Mouse (Mus musculus): ENCODE data around the gene Ubxn2a. TPM values are rescaled to one million over a fixed set of nuclear protein-coding genes. Genes with fewer than 3 reads are reported as not detected.
A peak's percentile ranks its signal among the peaks of the same experiment; 100 is the strongest.

Ubxn2a gene
- polyA plus RNA-seq, 1 experiment from 2014 or later: 42.9 TPM

DNA sequence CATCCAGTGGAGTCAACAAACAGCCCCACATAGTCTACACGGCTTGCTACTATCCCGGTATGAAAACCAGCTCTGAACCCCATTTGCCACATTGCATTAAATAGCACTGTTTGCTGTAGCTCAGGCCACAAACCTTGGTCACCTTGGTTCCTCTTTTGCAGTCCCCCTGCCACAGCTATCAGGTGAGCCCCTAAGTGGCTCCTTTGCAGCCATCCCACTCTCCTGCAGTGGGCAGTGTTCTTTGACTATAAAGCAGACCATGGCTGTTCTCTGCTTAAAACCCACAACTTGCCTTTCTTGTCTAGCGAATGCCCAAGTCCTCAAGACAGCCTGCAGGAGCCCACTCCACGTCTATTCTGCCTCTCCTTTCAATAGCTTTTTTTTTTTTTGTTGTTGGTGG is 35.2 kb downstream of the Ubxn2a start:
- H3K4me1 ChIP-seq (replicated peaks; ENCODE audit: control insufficient read depth, insufficient read depth, low read length): no peaks in the 10 kb centered on the region
- WGBS: 65% methylated on average over 4 of the region's 4 CpGs
- no peaks in the 10 kb centered on the region for H3K9me3 ChIP-seq (ENCODE audit: control insufficient read depth, low read length)
- H3K27me3 ChIP-seq (ENCODE audit: control insufficient read depth, insufficient read depth, low read length): no peaks in the 10 kb centered on the region
- H3K27ac ChIP-seq: no peak overlapping the region
- no peaks in the 10 kb centered on the region for H3K36me3 ChIP-seq (replicated peaks; ENCODE audit: control insufficient read depth, insufficient read depth)
- H3K9ac ChIP-seq: no peak overlapping the region
- no peak for ATAC-seq (ENCODE audit: low FRiP score)
- no peak overlapping the region for H3K4me3 ChIP-seq (replicated peaks; ENCODE audit: low read length)
- no peak for DNase-seq (ENCODE audit: low spot score)
- no peak overlapping the region for H3K4me2 ChIP-seq (replicated peaks)

DNA sequence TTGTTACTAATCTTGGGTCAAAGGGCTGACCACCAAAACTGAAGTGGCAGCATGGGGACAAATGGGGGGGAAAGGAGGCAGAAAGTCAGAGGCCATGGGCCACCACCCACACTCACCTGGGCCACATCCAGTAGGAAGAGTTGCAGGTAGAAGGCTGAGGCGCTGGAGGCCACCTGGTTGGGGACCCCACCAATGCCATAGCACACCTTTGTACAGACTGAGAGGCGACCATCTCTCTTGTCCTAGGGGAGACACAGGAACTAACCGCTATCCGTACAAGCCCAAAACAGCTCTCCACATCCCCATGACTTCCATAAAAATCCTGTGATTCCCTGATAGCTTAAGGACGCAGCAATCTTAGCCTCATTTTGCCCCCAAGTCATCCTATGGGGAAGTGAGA is 36.2 kb downstream of the Ubxn2a start:
- Histone ChIP-seq H3K4me3 (replicated peaks; ENCODE audit: low read length) (no peak overlapping the region), H3K4me2 (replicated peaks) (no peak overlapping the region), H3K9ac (no peak overlapping the region), H3K9me3 (ENCODE audit: control insufficient read depth, low read length) (no peaks in the 10 kb centered on the region), H3K4me1 (replicated peaks; ENCODE audit: control insufficient read depth, insufficient read depth, low read length) (no peaks in the 10 kb centered on the region), H3K27ac (no peak overlapping the region), H3K36me3 (replicated peaks; ENCODE audit: control insufficient read depth, insufficient read depth) (no peaks in the 10 kb centered on the region), H3K27me3 (ENCODE audit: control insufficient read depth, insufficient read depth, low read length) (no peaks in the 10 kb centered on the region)
- ATAC-seq (ENCODE audit: low FRiP score): no peak
- WGBS: 98% methylated on average over 5 of the region's 5 CpGs
- DNase-seq (ENCODE audit: low spot score): no peak

DNA sequence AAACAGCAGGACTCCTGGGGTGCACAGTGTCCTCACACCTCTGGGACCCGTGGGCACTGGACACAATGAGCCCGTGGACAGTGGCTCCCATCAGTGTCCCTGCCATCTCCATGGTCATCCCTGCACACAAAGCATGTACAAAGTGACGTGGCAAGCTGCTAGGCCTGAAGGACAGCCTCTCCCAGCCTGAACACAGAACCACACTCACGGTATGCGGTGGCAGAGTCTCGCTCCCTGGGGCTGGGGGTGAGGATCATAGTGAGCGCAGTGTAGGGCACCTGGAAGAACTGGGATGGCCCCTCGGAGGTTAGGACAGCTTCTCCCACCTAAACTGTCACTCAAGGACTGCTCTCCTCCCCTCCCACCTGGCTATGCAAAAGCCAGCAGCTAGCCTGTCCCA is 38.6 kb downstream of the Ubxn2a start:
- DNase-seq (ENCODE audit: low spot score): no peak
- Histone ChIP-seq H3K4me3 (replicated peaks; ENCODE audit: low read length) (no peak overlapping the region), H3K4me2 (replicated peaks) (no peak overlapping the region), H3K4me1 (replicated peaks; ENCODE audit: control insufficient read depth, insufficient read depth, low read length) (0 out of 2 replicates have a peak, but pooled peaks cover 6% of the 10 kb centered on the region), H3K27ac (no peak overlapping the region), H3K27me3 (ENCODE audit: control insufficient read depth, insufficient read depth, low read length) (no peaks in the 10 kb centered on the region), H3K9me3 (ENCODE audit: control insufficient read depth, low read length) (no peaks in the 10 kb centered on the region), H3K9ac (no peak overlapping the region), H3K36me3 (replicated peaks; ENCODE audit: control insufficient read depth, insufficient read depth) (no peaks in the 10 kb centered on the region)
- 80% methylated on average over 8 of the region's 8 CpGs for WGBS
- ATAC-seq (ENCODE audit: low FRiP score): no peak

DNA sequence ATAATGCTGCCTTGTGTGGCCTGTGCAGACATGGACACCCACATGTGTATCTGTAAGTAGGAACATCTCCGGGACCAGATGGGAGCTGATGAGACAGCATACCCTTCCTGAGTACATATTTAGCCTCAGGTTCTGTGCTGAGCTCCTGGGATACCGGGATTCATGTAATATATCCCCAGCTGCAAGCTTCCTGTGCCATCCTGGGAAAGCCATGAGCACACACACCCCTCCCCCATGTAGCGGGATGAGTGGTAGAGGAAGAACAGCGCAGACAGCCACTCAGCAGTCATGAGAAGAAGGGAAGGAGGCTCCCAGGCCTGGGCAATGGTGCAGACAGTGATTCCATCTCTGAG is 43.2 kb downstream of the Ubxn2a start:
- Histone ChIP-seq H3K9ac (no peak overlapping the region), H3K27ac (no peak overlapping the region), H3K4me3 (replicated peaks; ENCODE audit: low read length) (no peak overlapping the region), H3K9me3 (ENCODE audit: control insufficient read depth, low read length) (no peaks in the 10 kb centered on the region), H3K27me3 (ENCODE audit: control insufficient read depth, insufficient read depth, low read length) (no peaks in the 10 kb centered on the region), H3K4me1 (replicated peaks; ENCODE audit: control insufficient read depth, insufficient read depth, low read length) (0 out of 2 replicates have a peak, but pooled peaks cover 6% of the 10 kb centered on the region), H3K36me3 (replicated peaks; ENCODE audit: control insufficient read depth, insufficient read depth) (no peaks in the 10 kb centered on the region), H3K4me2 (replicated peaks) (no peak overlapping the region)
- no peak for DNase-seq (ENCODE audit: low spot score)
- WGBS: 71% methylated on average over 4 of the region's 4 CpGs
- 0 out of 2 replicates have a peak, but pooled peaks have one; percentile 24 for ATAC-seq (ENCODE audit: low FRiP score)

DNA sequence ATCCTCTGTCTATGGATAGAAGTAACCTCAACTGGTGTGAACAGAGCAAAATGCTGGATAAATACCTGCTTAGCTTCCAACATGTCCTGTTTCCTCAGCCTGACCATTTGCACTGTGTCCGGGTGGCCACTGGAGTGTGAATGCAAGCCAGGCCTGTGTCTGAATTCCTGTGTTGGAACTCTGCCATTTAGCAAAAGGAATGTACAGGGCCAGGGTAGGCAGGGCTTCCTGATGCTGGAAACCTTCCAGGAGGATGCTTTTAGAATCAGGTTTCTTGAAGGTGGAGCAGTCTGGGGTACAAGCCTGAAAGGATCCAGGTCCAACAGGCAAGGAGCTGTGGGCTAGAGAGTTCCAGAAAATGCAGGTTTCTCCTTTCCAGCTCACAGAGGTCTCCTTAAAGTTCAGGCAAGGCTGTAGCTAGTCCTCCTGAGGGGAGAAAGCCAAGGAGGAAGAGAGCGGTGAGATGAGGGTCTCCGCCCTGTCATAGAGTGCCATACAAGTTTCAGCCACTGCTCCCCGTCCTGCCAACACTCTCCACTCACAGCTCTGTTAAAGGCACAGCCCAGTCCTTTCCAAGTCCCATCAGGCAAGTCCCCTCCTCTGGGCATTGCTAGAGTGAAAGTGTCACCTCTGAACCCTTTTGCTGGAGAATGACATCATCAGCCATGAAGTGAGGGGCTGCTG is 43.7 kb downstream of the Ubxn2a start:
- 77% methylated on average over 4 of the region's 4 CpGs for WGBS
- H3K27ac ChIP-seq: no peak overlapping the region

DNA sequence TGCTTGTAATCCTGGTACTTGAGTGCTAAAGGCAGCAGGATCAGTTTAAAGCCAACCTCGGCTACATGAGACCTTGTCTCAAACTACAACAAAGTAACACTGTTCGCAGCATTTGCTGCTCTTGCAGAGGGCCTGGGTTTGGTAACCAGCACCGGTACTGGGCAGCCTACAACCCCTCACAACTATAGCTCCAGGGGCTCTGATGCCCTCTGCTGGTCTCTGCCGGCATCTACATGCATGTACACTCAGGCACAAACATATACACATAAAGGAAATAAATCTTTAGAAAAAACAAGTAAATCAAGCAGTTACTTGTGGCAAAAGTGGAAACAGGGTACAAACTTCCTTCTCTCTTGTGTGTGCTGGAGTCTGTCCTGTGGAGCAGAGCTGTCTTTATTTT is 44.8 kb downstream of the Ubxn2a start:
- no peaks in the 10 kb centered on the region for H3K27me3 ChIP-seq (ENCODE audit: control insufficient read depth, insufficient read depth, low read length)
- H3K9ac ChIP-seq: no peak overlapping the region
- no peak for DNase-seq (ENCODE audit: low spot score)
- 90% methylated on average over 4 of the region's 4 CpGs for WGBS
- no peak overlapping the region for H3K27ac ChIP-seq
- no peaks in the 10 kb centered on the region for H3K36me3 ChIP-seq (replicated peaks; ENCODE audit: control insufficient read depth, insufficient read depth)
- no peak overlapping the region for H3K4me3 ChIP-seq (replicated peaks; ENCODE audit: low read length)
- H3K4me1 ChIP-seq (replicated peaks; ENCODE audit: control insufficient read depth, insufficient read depth, low read length): 0 out of 2 replicates have a peak, but pooled peaks cover 6% of the 10 kb centered on the region
- ATAC-seq (ENCODE audit: low FRiP score): no peak
- H3K4me2 ChIP-seq (replicated peaks): no peak overlapping the region
- no peaks in the 10 kb centered on the region for H3K9me3 ChIP-seq (ENCODE audit: control insufficient read depth, low read length)

More for the DNA sequence above, 43.7 kb downstream of the Ubxn2a start:
- Histone ChIP-seq H3K36me3 (replicated peaks; ENCODE audit: control insufficient read depth, insufficient read depth) (no peaks in the 10 kb centered on the region), H3K4me3 (replicated peaks; ENCODE audit: low read length) (no peak overlapping the region), H3K9me3 (ENCODE audit: control insufficient read depth, low read length) (no peaks in the 10 kb centered on the region), H3K4me2 (replicated peaks) (no peak overlapping the region), H3K4me1 (replicated peaks; ENCODE audit: control insufficient read depth, insufficient read depth, low read length) (0 out of 2 replicates have a peak, but pooled peaks cover 6% of the 10 kb centered on the region), H3K27me3 (ENCODE audit: control insufficient read depth, insufficient read depth, low read length) (no peaks in the 10 kb centered on the region), H3K9ac (no peak overlapping the region)
- ATAC-seq (ENCODE audit: low FRiP score) (no peak), DNase-seq (ENCODE audit: low spot score) (no peak)

DNA sequence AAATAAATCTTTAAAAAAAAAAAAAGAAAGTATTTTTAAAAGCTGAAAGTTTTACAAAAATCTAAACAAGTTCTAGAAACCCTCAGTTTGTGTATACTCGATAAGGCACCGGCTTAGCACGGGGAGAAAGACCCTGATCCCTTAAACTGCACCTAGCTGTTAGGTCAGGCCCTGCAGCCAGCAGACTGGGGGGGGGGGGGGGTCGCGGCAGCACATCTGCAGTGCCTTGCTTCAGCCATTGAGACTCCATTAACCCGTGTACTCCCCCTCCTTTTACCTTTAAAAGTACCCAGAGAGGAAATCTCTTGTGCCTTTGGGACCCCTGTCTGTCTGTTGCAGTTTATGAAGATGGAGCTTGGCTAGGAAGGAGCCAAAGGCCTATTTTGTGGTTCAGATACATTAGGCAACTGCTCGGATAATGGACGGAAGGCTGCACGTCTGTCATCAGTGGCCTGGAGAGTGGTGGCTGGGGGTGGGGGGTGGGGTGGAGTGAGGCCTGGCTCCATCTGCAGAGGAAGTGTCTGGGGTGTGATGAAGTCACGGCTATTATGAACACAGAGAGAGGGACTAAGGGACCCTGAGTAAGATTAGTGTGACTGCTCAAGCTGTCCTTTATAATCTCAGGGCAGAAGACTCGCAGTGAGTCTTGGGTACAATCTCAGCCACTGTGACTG is 48.1 kb downstream of the Ubxn2a start:
- H3K9ac ChIP-seq: no peak overlapping the region
- DNase-seq (ENCODE audit: low spot score): no peak
- no peak overlapping the region for H3K4me2 ChIP-seq (replicated peaks)
- H3K9me3 ChIP-seq (ENCODE audit: control insufficient read depth, low read length): no peaks in the 10 kb centered on the region
- WGBS: 37% methylated on average over 11 of the region's 11 CpGs
- H3K27me3 ChIP-seq (ENCODE audit: control insufficient read depth, insufficient read depth, low read length): no peaks in the 10 kb centered on the region
- H3K4me1 ChIP-seq (replicated peaks; ENCODE audit: control insufficient read depth, insufficient read depth, low read length): 0 out of 2 replicates have a peak, but pooled peaks cover 4% of the 10 kb centered on the region
- peaks cover 11% of the 10 kb centered on the region for H3K36me3 ChIP-seq (replicated peaks; ENCODE audit: control insufficient read depth, insufficient read depth)
- no peak overlapping the region for H3K4me3 ChIP-seq (replicated peaks; ENCODE audit: low read length)
- ATAC-seq (ENCODE audit: low FRiP score): peak; percentile 49; the same call in 1 of the 2 replicates
- no peak overlapping the region for H3K27ac ChIP-seq

DNA sequence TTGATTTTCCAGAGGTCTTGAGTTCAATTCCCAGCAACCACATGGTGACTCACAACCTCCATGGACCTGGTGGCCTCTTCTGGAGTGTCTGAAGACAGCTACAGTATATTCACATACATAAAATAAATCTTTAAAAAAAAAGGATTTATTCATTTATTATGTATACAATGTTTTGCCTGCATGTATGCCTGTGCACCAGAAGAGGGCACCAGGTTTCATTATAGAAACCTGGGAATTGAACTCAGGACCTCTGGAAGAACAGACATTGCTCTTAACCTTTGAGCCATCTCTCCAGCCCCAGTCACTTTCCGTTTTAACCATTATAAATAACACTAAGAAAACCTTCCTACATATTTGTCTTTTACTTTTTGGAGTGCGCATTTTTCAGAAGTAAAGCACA is 50.7 kb downstream of the Ubxn2a start:
- ATAC-seq (ENCODE audit: low FRiP score): no peak
- H3K36me3 ChIP-seq (replicated peaks; ENCODE audit: control insufficient read depth, insufficient read depth): peaks cover 11% of the 10 kb centered on the region
- H3K4me3 ChIP-seq (replicated peaks; ENCODE audit: low read length): no peak overlapping the region
- no peak overlapping the region for H3K27ac ChIP-seq
- 99% methylated on average over 2 of the region's 2 CpGs for WGBS
- H3K4me1 ChIP-seq (replicated peaks; ENCODE audit: control insufficient read depth, insufficient read depth, low read length): no peaks in the 10 kb centered on the region
- H3K9me3 ChIP-seq (ENCODE audit: control insufficient read depth, low read length): no peaks in the 10 kb centered on the region
- no peak overlapping the region for H3K9ac ChIP-seq
- no peak overlapping the region for H3K4me2 ChIP-seq (replicated peaks)
- DNase-seq (ENCODE audit: low spot score): no peak
- no peaks in the 10 kb centered on the region for H3K27me3 ChIP-seq (ENCODE audit: control insufficient read depth, insufficient read depth, low read length)

DNA sequence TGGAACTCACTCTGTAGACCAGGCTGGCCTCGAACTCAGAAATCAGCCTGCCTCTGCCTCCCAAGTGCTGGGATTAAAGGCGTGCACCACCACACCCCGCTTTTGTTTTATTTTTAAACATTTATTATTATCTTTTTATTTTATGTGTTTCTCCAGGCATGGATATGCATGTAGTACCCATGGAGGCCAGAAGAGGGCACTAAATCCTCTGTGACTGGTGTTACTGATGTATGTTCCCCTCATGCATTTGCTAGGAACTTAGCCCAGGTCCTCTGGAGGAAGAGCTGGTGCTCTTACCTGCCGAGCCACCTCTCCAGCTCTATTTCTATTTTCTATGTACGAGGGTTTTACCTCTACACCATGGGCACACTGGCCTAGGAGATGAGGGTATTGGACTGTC is 51.3 kb downstream of the Ubxn2a start:
- Histone ChIP-seq H3K9me3 (ENCODE audit: control insufficient read depth, low read length) (no peaks in the 10 kb centered on the region), H3K4me2 (replicated peaks) (no peak overlapping the region), H3K27ac (no peak overlapping the region), H3K4me3 (replicated peaks; ENCODE audit: low read length) (no peak overlapping the region), H3K4me1 (replicated peaks; ENCODE audit: control insufficient read depth, insufficient read depth, low read length) (no peaks in the 10 kb centered on the region), H3K27me3 (ENCODE audit: control insufficient read depth, insufficient read depth, low read length) (no peaks in the 10 kb centered on the region), H3K36me3 (replicated peaks; ENCODE audit: control insufficient read depth, insufficient read depth) (peaks cover 11% of the 10 kb centered on the region), H3K9ac (no peak overlapping the region)
- 96% methylated on average over 5 of the region's 5 CpGs for WGBS
- DNase-seq (ENCODE audit: low spot score) (no peak), ATAC-seq (ENCODE audit: low FRiP score) (no peak)
